Mouse (Mus musculus): ENCODE measurements around the gene Naa80. TPM values are rescaled to one million over a fixed set of nuclear protein-coding genes. Genes with fewer than 3 reads are reported as not detected.

Naa80 gene
- polyA plus RNA-seq, 1 experiment: 18.6 TPM

DNA sequence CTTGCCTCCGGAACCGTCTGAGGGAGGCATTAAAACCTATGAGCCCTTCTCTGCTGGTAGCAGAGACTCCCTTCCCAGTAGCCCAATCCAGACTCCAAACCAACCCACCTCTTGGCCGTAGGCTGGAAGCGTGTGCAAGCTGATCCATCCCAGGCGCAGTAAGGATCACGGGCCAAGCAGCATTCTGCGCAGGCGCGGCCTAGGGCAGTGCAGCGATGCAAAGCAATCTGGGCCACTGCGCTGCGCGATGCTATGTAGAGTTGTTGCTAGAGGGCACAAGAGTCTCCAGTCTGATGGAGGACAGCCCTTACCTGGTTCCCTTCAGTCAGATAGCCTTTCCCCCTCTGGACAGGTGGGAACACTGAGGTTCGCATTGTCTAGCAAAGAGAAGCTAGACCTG lies 21.2 kb downstream of the Naa80 start:
- TF ChIP-seq EP300 (IDR thresholded peaks at IDR 0.05; ENCODE audit: insufficient read depth, low read depth, low read length) (no peak), CTCF (IDR thresholded peaks at IDR 0.05; ENCODE audit: low read depth, low read length) (no peak), POLR2A (IDR thresholded peaks at IDR 0.05; ENCODE audit: insufficient read depth, low read length) (no peak)
- no peaks in the 10 kb centered on the region for H3K36me3 ChIP-seq (ENCODE audit: control insufficient read depth, insufficient read depth, low read length, poor library complexity, severe bottlenecking)

DNA sequence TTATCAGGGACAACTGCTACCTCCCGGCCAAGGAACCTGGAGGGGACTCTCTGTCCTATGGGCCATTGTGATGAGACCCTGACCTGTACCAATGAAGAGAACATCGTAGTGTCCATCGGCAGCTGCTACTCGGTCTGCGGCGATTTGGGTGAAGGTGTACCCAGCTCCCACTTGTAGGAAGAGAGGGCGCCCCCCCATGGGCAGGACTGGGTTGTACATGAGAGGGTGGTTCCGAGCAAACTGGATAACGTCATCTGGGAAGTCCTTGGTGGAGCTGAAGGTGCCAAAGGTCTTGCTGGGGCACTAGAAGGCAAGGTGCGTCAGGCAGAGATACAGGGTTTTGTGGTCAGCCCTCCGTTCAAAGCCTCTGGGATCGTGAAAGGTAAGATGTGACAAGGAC lies 22.1 kb downstream of the Naa80 start:
- Histone ChIP-seq H3K4me3 (ENCODE audit: low read depth, low read length) (no peak overlapping the region), H3K27me3 (ENCODE audit: control insufficient read depth, insufficient read depth, low read length, poor library complexity, severe bottlenecking) (no peaks in the 10 kb centered on the region), H3K9ac (ENCODE audit: low read depth, poor library complexity, severe bottlenecking) (no peak overlapping the region), H3K9me3 (replicated peaks; ENCODE audit: control insufficient read depth, insufficient read depth, low read length, poor library complexity, severe bottlenecking) (no peaks in the 10 kb centered on the region), H3K36me3 (ENCODE audit: control insufficient read depth, insufficient read depth, low read length, poor library complexity, severe bottlenecking) (no peaks in the 10 kb centered on the region), H3K27ac (ENCODE audit: insufficient read depth, low read length) (no peak overlapping the region), H3K4me1 (ENCODE audit: control insufficient read depth, insufficient read depth, low read length) (peaks cover 8% of the 10 kb centered on the region)
- TF ChIP-seq EP300 (IDR thresholded peaks at IDR 0.05; ENCODE audit: insufficient read depth, low read depth, low read length): no peak
- TF ChIP-seq CTCF (IDR thresholded peaks at IDR 0.05; ENCODE audit: low read depth, low read length): peak; percentile 49

More for the DNA sequence above, 21.2 kb downstream of the Naa80 start:
- Histone ChIP-seq H3K4me3 (ENCODE audit: low read depth, low read length) (peak overlapping the region; percentile 34), H3K27me3 (ENCODE audit: control insufficient read depth, insufficient read depth, low read length, poor library complexity, severe bottlenecking) (no peaks in the 10 kb centered on the region), H3K9me3 (replicated peaks; ENCODE audit: control insufficient read depth, insufficient read depth, low read length, poor library complexity, severe bottlenecking) (no peaks in the 10 kb centered on the region), H3K27ac (ENCODE audit: insufficient read depth, low read length) (no peak overlapping the region), H3K4me1 (ENCODE audit: control insufficient read depth, insufficient read depth, low read length) (peaks cover 5% of the 10 kb centered on the region), H3K9ac (ENCODE audit: low read depth, poor library complexity, severe bottlenecking) (no peak overlapping the region)

DNA sequence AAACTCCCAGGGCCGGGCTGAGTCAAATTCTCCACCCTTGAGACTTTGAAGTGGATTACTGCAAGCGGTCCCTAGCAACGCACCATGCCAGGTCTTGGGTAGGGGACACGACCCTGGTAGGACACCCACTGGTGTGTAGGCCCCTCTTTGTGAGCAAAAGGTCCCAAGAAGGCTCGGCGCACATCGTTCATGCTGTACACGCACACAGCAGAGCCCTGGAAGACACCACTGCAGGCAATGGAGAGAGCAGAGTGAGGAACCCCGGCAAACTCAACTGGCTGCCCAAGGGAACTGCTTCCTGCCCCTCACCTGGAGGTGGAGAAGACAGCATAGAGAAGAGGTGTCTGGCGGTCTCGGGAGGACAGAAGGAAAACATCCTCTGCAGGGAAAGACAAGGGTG lies 22.6 kb downstream of the Naa80 start:
- H3K27ac ChIP-seq (ENCODE audit: insufficient read depth, low read length): no peak overlapping the region
- H3K4me3 ChIP-seq (ENCODE audit: low read depth, low read length): no peak overlapping the region
- H3K27me3 ChIP-seq (ENCODE audit: control insufficient read depth, insufficient read depth, low read length, poor library complexity, severe bottlenecking): no peaks in the 10 kb centered on the region
- no peaks in the 10 kb centered on the region for H3K9me3 ChIP-seq (replicated peaks; ENCODE audit: control insufficient read depth, insufficient read depth, low read length, poor library complexity, severe bottlenecking)
- H3K36me3 ChIP-seq (ENCODE audit: control insufficient read depth, insufficient read depth, low read length, poor library complexity, severe bottlenecking): no peaks in the 10 kb centered on the region
- TF ChIP-seq POLR2A (IDR thresholded peaks at IDR 0.05; ENCODE audit: insufficient read depth, low read length) (no peak), CTCF (IDR thresholded peaks at IDR 0.05; ENCODE audit: low read depth, low read length) (no peak), EP300 (IDR thresholded peaks at IDR 0.05; ENCODE audit: insufficient read depth, low read depth, low read length) (no peak)
- H3K4me1 ChIP-seq (ENCODE audit: control insufficient read depth, insufficient read depth, low read length): peaks cover 8% of the 10 kb centered on the region
- H3K9ac ChIP-seq (ENCODE audit: low read depth, poor library complexity, severe bottlenecking): no peak overlapping the region

DNA sequence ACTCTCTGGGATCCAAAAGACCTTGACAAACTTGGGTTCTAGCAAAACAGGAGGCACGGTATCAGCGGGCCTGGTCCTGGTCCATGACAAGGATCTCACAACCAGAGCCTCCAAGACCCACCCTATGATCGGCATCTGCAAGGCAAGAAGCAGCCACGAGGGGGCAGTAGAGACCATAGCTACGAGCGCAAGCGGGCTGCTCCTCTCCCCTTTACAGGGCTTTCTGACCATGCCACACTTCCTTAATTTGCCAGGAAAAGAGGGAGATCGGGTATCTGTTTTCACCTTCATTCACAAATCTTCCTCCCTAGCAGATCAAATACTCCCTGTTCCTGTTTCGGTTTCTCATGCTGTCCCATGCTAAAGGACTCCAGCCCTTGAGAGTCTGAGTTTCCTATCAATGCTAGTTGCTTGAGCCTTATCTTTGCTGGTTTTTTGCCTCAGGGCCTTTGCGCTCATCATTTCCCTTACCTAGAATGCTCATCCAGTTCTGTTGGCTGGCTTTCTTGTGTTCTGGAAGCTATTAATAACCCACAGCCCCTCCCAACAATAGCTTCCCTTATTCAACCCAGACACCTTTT lies 23.5 kb downstream of the Naa80 start:
- Histone ChIP-seq H3K27me3 (ENCODE audit: control insufficient read depth, insufficient read depth, low read length, poor library complexity, severe bottlenecking) (no peaks in the 10 kb centered on the region), H3K4me1 (ENCODE audit: control insufficient read depth, insufficient read depth, low read length) (peaks cover 11% of the 10 kb centered on the region), H3K36me3 (ENCODE audit: control insufficient read depth, insufficient read depth, low read length, poor library complexity, severe bottlenecking) (no peaks in the 10 kb centered on the region), H3K4me3 (ENCODE audit: low read depth, low read length) (no peak overlapping the region), H3K9me3 (replicated peaks; ENCODE audit: control insufficient read depth, insufficient read depth, low read length, poor library complexity, severe bottlenecking) (no peaks in the 10 kb centered on the region), H3K9ac (ENCODE audit: low read depth, poor library complexity, severe bottlenecking) (no peak overlapping the region), H3K27ac (ENCODE audit: insufficient read depth, low read length) (no peak overlapping the region)
- TF ChIP-seq POLR2A (IDR thresholded peaks at IDR 0.05; ENCODE audit: insufficient read depth, low read length) (no peak), CTCF (IDR thresholded peaks at IDR 0.05; ENCODE audit: low read depth, low read length) (peak; percentile 99), EP300 (IDR thresholded peaks at IDR 0.05; ENCODE audit: insufficient read depth, low read depth, low read length) (peak; percentile 48; the same call in 1 of the 2 replicates)

DNA sequence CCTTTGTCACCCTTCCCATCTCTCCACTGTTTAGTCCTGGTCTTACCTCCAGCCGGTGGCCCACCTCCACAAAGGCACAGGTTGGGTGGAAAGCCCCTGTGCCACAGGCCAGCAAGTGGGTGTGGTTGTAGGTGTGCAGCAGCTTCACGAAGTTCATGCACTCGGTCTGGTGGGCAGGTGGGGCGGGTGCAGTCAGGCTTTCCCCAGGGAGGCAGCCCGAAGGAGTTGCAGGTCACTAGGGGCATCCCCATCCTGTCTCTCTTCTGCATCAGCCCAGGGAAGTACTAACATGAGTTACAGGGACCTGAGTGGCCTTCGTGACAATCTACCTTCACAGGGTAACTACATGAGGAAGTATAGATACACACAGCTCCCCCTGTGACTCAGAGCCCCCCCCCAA lies 24.6 kb downstream of the Naa80 start:
- H3K27ac ChIP-seq (ENCODE audit: insufficient read depth, low read length): no peak overlapping the region
- no peaks in the 10 kb centered on the region for H3K36me3 ChIP-seq (ENCODE audit: control insufficient read depth, insufficient read depth, low read length, poor library complexity, severe bottlenecking)
- H3K9me3 ChIP-seq (replicated peaks; ENCODE audit: control insufficient read depth, insufficient read depth, low read length, poor library complexity, severe bottlenecking): no peaks in the 10 kb centered on the region
- TF ChIP-seq EP300 (IDR thresholded peaks at IDR 0.05; ENCODE audit: insufficient read depth, low read depth, low read length) (no peak), CTCF (IDR thresholded peaks at IDR 0.05; ENCODE audit: low read depth, low read length) (no peak), POLR2A (IDR thresholded peaks at IDR 0.05; ENCODE audit: insufficient read depth, low read length) (no peak)
- no peaks in the 10 kb centered on the region for H3K27me3 ChIP-seq (ENCODE audit: control insufficient read depth, insufficient read depth, low read length, poor library complexity, severe bottlenecking)
- H3K4me3 ChIP-seq (ENCODE audit: low read depth, low read length): no peak overlapping the region
- peaks cover 11% of the 10 kb centered on the region for H3K4me1 ChIP-seq (ENCODE audit: control insufficient read depth, insufficient read depth, low read length)
- H3K9ac ChIP-seq (ENCODE audit: low read depth, poor library complexity, severe bottlenecking): no peak overlapping the region

DNA sequence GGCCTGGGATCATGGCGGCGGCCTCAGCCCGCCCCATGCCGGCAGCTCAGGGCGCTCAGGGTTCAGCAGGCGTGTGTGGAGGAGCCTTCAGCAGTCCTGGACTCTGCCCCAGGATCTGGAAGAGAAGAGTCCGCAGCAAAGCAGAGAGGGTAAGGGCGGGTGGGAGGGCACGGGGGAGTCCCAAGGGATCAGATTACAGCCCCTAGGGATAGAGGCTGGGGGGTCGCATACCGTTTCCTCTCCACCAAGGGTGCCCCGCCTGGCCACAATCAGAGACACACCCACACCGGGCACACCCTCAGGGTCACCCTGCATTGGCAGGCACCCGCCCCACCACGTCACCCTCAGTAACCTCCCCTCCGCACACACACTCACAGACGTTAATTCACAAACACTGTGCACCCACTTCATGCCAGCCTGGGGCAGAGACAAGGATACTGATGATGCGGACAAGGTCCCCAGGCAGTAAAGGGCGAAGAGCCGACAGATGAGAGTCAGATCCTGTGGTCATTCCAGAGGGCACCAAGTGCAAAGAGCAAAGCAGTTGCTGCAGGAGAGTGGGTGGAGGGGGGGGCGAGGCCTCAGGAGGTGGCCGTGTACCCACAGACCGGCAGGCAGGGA lies 26.5 kb downstream of the Naa80 start:
- no peaks in the 10 kb centered on the region for H3K36me3 ChIP-seq (ENCODE audit: control insufficient read depth, insufficient read depth, low read length, poor library complexity, severe bottlenecking)
- H3K27ac ChIP-seq (ENCODE audit: insufficient read depth, low read length): no peak overlapping the region
- H3K4me3 ChIP-seq (ENCODE audit: low read depth, low read length): peak overlapping the region; percentile 18; the same call in 1 of the 2 replicates
- H3K4me1 ChIP-seq (ENCODE audit: control insufficient read depth, insufficient read depth, low read length): peaks cover 17% of the 10 kb centered on the region
- no peaks in the 10 kb centered on the region for H3K9me3 ChIP-seq (replicated peaks; ENCODE audit: control insufficient read depth, insufficient read depth, low read length, poor library complexity, severe bottlenecking)
- no peaks in the 10 kb centered on the region for H3K27me3 ChIP-seq (ENCODE audit: control insufficient read depth, insufficient read depth, low read length, poor library complexity, severe bottlenecking)
- TF ChIP-seq EP300 (IDR thresholded peaks at IDR 0.05; ENCODE audit: insufficient read depth, low read depth, low read length) (peak; percentile 65; the same call in 1 of the 2 replicates), POLR2A (IDR thresholded peaks at IDR 0.05; ENCODE audit: insufficient read depth, low read length) (no peak)
- peak overlapping the region; percentile 53 for H3K9ac ChIP-seq (ENCODE audit: low read depth, poor library complexity, severe bottlenecking)
